Mouse (Mus musculus): ENCODE data around the gene Gabpb1. TPM values are rescaled to one million over a fixed set of nuclear protein-coding genes. Genes with fewer than 3 reads are reported as not detected.
A peak's percentile ranks its signal among the peaks of the same experiment; 100 is the strongest.

The Gabpb1 gene
- polyA plus RNA-seq, 1 experiment = 72.3 TPM

GRCm38 (mm10) chr2:126633165-126633564 lies 43.0 kb downstream of the Gabpb1 start:
- Histone ChIP-seq H3K27me3 (ENCODE audit: control insufficient read depth, insufficient read depth, low read length, poor library complexity, severe bottlenecking) (no peaks in the 10 kb centered on the region), H3K9ac (ENCODE audit: low read depth, poor library complexity, severe bottlenecking) (no peak overlapping the region), H3K27ac (ENCODE audit: insufficient read depth, low read length) (no peak overlapping the region), H3K36me3 (ENCODE audit: control insufficient read depth, insufficient read depth, low read length, poor library complexity, severe bottlenecking) (peaks cover 8% of the 10 kb centered on the region; the same call in 1 of the 2 replicates), H3K9me3 (replicated peaks; ENCODE audit: control insufficient read depth, insufficient read depth, low read length, poor library complexity, severe bottlenecking) (no peaks in the 10 kb centered on the region; the same call in 1 of the 2 replicates), H3K4me1 (ENCODE audit: control insufficient read depth, insufficient read depth, low read length) (no peaks in the 10 kb centered on the region), H3K4me3 (ENCODE audit: low read depth, low read length) (no peak overlapping the region)
- TF ChIP-seq EP300 (IDR thresholded peaks at IDR 0.05; ENCODE audit: insufficient read depth, low read depth, low read length) (no peak), CTCF (IDR thresholded peaks at IDR 0.05; ENCODE audit: low read depth, low read length) (no peak), POLR2A (IDR thresholded peaks at IDR 0.05; ENCODE audit: insufficient read depth, low read length) (no peak)

GRCm38 (mm10) chr2:126628455-126628995 lies 47.6 kb downstream of the Gabpb1 start:
- Histone ChIP-seq H3K4me3 (ENCODE audit: low read depth, low read length) (no peak overlapping the region), H3K9me3 (replicated peaks; ENCODE audit: control insufficient read depth, insufficient read depth, low read length, poor library complexity, severe bottlenecking) (no peaks in the 10 kb centered on the region; the same call in 1 of the 2 replicates), H3K36me3 (ENCODE audit: control insufficient read depth, insufficient read depth, low read length, poor library complexity, severe bottlenecking) (peaks cover 8% of the 10 kb centered on the region; the same call in 1 of the 2 replicates), H3K27me3 (ENCODE audit: control insufficient read depth, insufficient read depth, low read length, poor library complexity, severe bottlenecking) (no peaks in the 10 kb centered on the region), H3K4me1 (ENCODE audit: control insufficient read depth, insufficient read depth, low read length) (no peaks in the 10 kb centered on the region), H3K27ac (ENCODE audit: insufficient read depth, low read length) (no peak overlapping the region), H3K9ac (ENCODE audit: low read depth, poor library complexity, severe bottlenecking) (no peak overlapping the region)
- no peak for TF ChIP-seq EP300 (IDR thresholded peaks at IDR 0.05; ENCODE audit: insufficient read depth, low read depth, low read length)
- no peak for TF ChIP-seq CTCF (IDR thresholded peaks at IDR 0.05; ENCODE audit: low read depth, low read length)
- no peak for TF ChIP-seq POLR2A (IDR thresholded peaks at IDR 0.05; ENCODE audit: insufficient read depth, low read length)

- Histone ChIP-seq H3K36me3 (ENCODE audit: control insufficient read depth, insufficient read depth, low read length, poor library complexity, severe bottlenecking) (no peaks in the 10 kb centered on the region), H3K9me3 (replicated peaks; ENCODE audit: control insufficient read depth, insufficient read depth, low read length, poor library complexity, severe bottlenecking) (no peaks in the 10 kb centered on the region), H3K9ac (ENCODE audit: low read depth, poor library complexity, severe bottlenecking) (no peak overlapping the region), H3K27ac (ENCODE audit: insufficient read depth, low read length) (no peak overlapping the region), H3K27me3 (ENCODE audit: control insufficient read depth, insufficient read depth, low read length, poor library complexity, severe bottlenecking) (no peaks in the 10 kb centered on the region), H3K4me1 (ENCODE audit: control insufficient read depth, insufficient read depth, low read length) (peaks cover 2% of the 10 kb centered on the region), H3K4me3 (ENCODE audit: low read depth, low read length) (no peak overlapping the region)
- TF ChIP-seq EP300 (IDR thresholded peaks at IDR 0.05; ENCODE audit: insufficient read depth, low read depth, low read length) = no peak
- TF ChIP-seq POLR2A (IDR thresholded peaks at IDR 0.05; ENCODE audit: insufficient read depth, low read length) = no peak
- TF ChIP-seq CTCF (IDR thresholded peaks at IDR 0.05; ENCODE audit: low read depth, low read length) = no peak
Measured at GRCm38 (mm10) chr2:126623138-126623537, 53.0 kb downstream of the Gabpb1 start.

- Histone ChIP-seq H3K27me3 (ENCODE audit: control insufficient read depth, insufficient read depth, low read length, poor library complexity, severe bottlenecking) (no peaks in the 10 kb centered on the region), H3K27ac (ENCODE audit: insufficient read depth, low read length) (no peak overlapping the region), H3K9ac (ENCODE audit: low read depth, poor library complexity, severe bottlenecking) (no peak overlapping the region), H3K9me3 (replicated peaks; ENCODE audit: control insufficient read depth, insufficient read depth, low read length, poor library complexity, severe bottlenecking) (no peaks in the 10 kb centered on the region), H3K4me3 (ENCODE audit: low read depth, low read length) (no peak overlapping the region), H3K36me3 (ENCODE audit: control insufficient read depth, insufficient read depth, low read length, poor library complexity, severe bottlenecking) (no peaks in the 10 kb centered on the region), H3K4me1 (ENCODE audit: control insufficient read depth, insufficient read depth, low read length) (peaks cover 2% of the 10 kb centered on the region)
- TF ChIP-seq POLR2A (IDR thresholded peaks at IDR 0.05; ENCODE audit: insufficient read depth, low read length) = no peak
- no peak for TF ChIP-seq CTCF (IDR thresholded peaks at IDR 0.05; ENCODE audit: low read depth, low read length)
- TF ChIP-seq EP300 (IDR thresholded peaks at IDR 0.05; ENCODE audit: insufficient read depth, low read depth, low read length) = no peak
Measured at GRCm38 (mm10) chr2:126622455-126622854, 53.7 kb downstream of the Gabpb1 start.

- H3K4me3 ChIP-seq (ENCODE audit: low read depth, low read length) = no peak within 1 kb of the TSS
- no peaks in the 10 kb centered on the region for H3K36me3 ChIP-seq (ENCODE audit: control insufficient read depth, insufficient read depth, low read length, poor library complexity, severe bottlenecking)
- no peaks in the 10 kb centered on the region for H3K9me3 ChIP-seq (replicated peaks; ENCODE audit: control insufficient read depth, insufficient read depth, low read length, poor library complexity, severe bottlenecking)
- no peak within 1 kb of the TSS for H3K27ac ChIP-seq (ENCODE audit: insufficient read depth, low read length)
- H3K27me3 ChIP-seq (ENCODE audit: control insufficient read depth, insufficient read depth, low read length, poor library complexity, severe bottlenecking) = no peaks in the 10 kb centered on the region
- peaks cover 2% of the 10 kb centered on the region for H3K4me1 ChIP-seq (ENCODE audit: control insufficient read depth, insufficient read depth, low read length)
- H3K9ac ChIP-seq (ENCODE audit: low read depth, poor library complexity, severe bottlenecking) = peak within 1 kb of the TSS; percentile 30; the same call in 1 of the 2 replicates
- no peak for TF ChIP-seq EP300 (IDR thresholded peaks at IDR 0.05; ENCODE audit: insufficient read depth, low read depth, low read length)
- no peak for TF ChIP-seq CTCF (IDR thresholded peaks at IDR 0.05; ENCODE audit: low read depth, low read length)
- TF ChIP-seq POLR2A (IDR thresholded peaks at IDR 0.05; ENCODE audit: insufficient read depth, low read length) = no peak
Measured at GRCm38 (mm10) chr2:126619249-126619704, 56.9 kb downstream of the Gabpb1 start, which contains the start of gene Hdc. Gene Hdc (minus strand): TSS chr2:126619299.

- peaks cover 2% of the 10 kb centered on the region for H3K4me1 ChIP-seq (ENCODE audit: control insufficient read depth, insufficient read depth, low read length)
- no peaks in the 10 kb centered on the region for H3K27me3 ChIP-seq (ENCODE audit: control insufficient read depth, insufficient read depth, low read length, poor library complexity, severe bottlenecking)
- no peaks in the 10 kb centered on the region for H3K9me3 ChIP-seq (replicated peaks; ENCODE audit: control insufficient read depth, insufficient read depth, low read length, poor library complexity, severe bottlenecking)
- TF ChIP-seq CTCF (IDR thresholded peaks at IDR 0.05; ENCODE audit: low read depth, low read length) (no peak), POLR2A (IDR thresholded peaks at IDR 0.05; ENCODE audit: insufficient read depth, low read length) (no peak), EP300 (IDR thresholded peaks at IDR 0.05; ENCODE audit: insufficient read depth, low read depth, low read length) (no peak)
- H3K9ac ChIP-seq (ENCODE audit: low read depth, poor library complexity, severe bottlenecking) = no peak overlapping the region
- H3K4me3 ChIP-seq (ENCODE audit: low read depth, low read length) = no peak overlapping the region
- H3K36me3 ChIP-seq (ENCODE audit: control insufficient read depth, insufficient read depth, low read length, poor library complexity, severe bottlenecking) = no peaks in the 10 kb centered on the region
- H3K27ac ChIP-seq (ENCODE audit: insufficient read depth, low read length) = no peak overlapping the region
Measured at GRCm38 (mm10) chr2:126618470-126619179, 57.5 kb downstream of the Gabpb1 start.

Measured in ES-Bruce4 (cell line).